Mouse (Mus musculus) CD4-positive, CD25-positive, alpha-beta regulatory T cell (primary cell): ENCODE data around the gene Gm16430. TPM values are rescaled to one million over a fixed set of nuclear protein-coding genes. Genes with fewer than 3 reads are reported as not detected.

Experiments
- polyA plus RNA-seq: library from polyadenylated mRNA; unstranded; fragments of 100-300 nt; shearing (Covaris generic); gene quantifications from one replicate; pipeline ENCODE4 v1.2.1, GENCODE M21; 2017

Gene Gm16430
- polyA plus RNA-seq, result not detected

DNA sequence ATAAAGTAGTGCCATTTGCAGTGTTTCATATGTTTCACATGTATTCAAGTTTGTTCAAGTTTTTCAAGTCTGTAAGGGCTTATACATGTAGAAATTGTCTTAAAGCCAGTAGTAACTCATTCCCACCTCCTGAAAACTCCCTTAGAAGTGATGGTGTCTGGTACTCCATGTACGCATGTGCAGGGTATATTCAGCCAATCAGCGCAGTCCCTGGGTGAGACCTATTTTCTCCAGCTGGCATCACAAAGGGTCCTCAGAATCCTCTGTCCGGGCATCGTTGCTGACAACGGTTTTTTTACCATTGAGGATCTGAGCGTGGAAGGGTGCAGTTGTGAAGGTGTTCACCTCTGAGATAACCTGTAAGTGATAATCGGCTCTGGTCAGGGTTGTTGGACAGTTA, at the start of gene Gm16430:
Gene Gm16430 (plus strand): TSS at position 301 of the 400 bp plus-strand sequence.

Other genes starting within 250 kb of the Gm16430 start
- not detected for gene Gm16405, start 91.0 kb upstream of the Gm16430 start, polyA plus RNA-seq